Mouse (Mus musculus) CH12.LX (cell line): Measurements from ENCODE around the gene Pacsin1. TPM values are rescaled to one million over a fixed set of nuclear protein-coding genes. Genes with fewer than 3 reads are reported as not detected.

Source experiments
- DNase-seq: peaks from one replicate; pipeline ENCODE4 v3.0.0-alpha.2; 2013; ENCODE audit errors: extremely low read depth
- H3K27ac ChIP-seq: 2 replicates; pipeline ENCODE4 v1.5.1; 2012; ENCODE audit warnings: low read depth, mild to moderate bottlenecking, control low read depth, moderate library complexity; ENCODE audit not compliant: insufficient read depth
- H3K27me3 ChIP-seq: replicated peaks from 2 replicates; pipeline ENCODE3; 2012; ENCODE audit warnings: inconsistent platforms
- H3K36me3 ChIP-seq, 2 experiments: replicated peaks in 1 of 2; 2 replicates each; pipeline versions ENCODE3 to v1.6.1; 2012; ENCODE audit warnings: inconsistent platforms in 1 of 2, low read length in 1 of 2, mild to moderate bottlenecking in 1 of 2, mixed read lengths in 1 of 2, moderate library complexity in 1 of 2; ENCODE audit not compliant: control insufficient read depth in 1 of 2, insufficient read depth in 1 of 2
- H3K4me1 ChIP-seq, 2 experiments: 2 replicates each; pipeline ENCODE4 v1.6.1; 2012; ENCODE audit warnings: inconsistent platforms in 1 of 2, moderate library complexity in 1 of 2; ENCODE audit not compliant: insufficient read depth in 2 of 2, control insufficient read depth in 1 of 2
- H3K4me2 ChIP-seq: 2 replicates; pipeline ENCODE4 v1.6.1; 2012; ENCODE audit warnings: low read depth, mild to moderate bottlenecking, control low read depth; ENCODE audit not compliant: poor library complexity, insufficient read depth, severe bottlenecking
- H3K4me3 ChIP-seq, 3 experiments: fragments of 150-350 bp in 1 of 3; sonication (generic) in 1 of 3; replicated peaks in 1 of 3; 2 replicates each; pipeline versions ENCODE3 to v1.5.1; 2011 to 2012; ENCODE audit warnings: low read depth in 2 of 3, low read length in 2 of 3, mild to moderate bottlenecking in 2 of 3, moderate library complexity in 2 of 3, control low read depth in 1 of 3, improper control_type of control experiment in 1 of 3, inconsistent platforms in 1 of 3, mixed read lengths in 1 of 3; ENCODE audit not compliant: poor library complexity in 1 of 3
- H3K79me2 ChIP-seq: replicated peaks from 2 replicates; pipeline ENCODE4 v1.6.1; 2012; ENCODE audit warnings: mild to moderate bottlenecking, moderate library complexity; ENCODE audit not compliant: control insufficient read depth, poor library complexity, insufficient read depth, severe bottlenecking; ENCODE audit errors: extremely low read depth
- H3K9ac ChIP-seq: 2 replicates; pipeline ENCODE4 v1.6.1; 2012; ENCODE audit warnings: low read depth, mild to moderate bottlenecking, control low read depth, moderate library complexity; ENCODE audit not compliant: insufficient read depth
- H3K9me3 ChIP-seq: replicated peaks from 2 replicates; pipeline ENCODE3; 2012; ENCODE audit warnings: low read length, inconsistent platforms, mixed read lengths
- BHLHE40 ChIP-seq: IDR thresholded peaks from 2 replicates; pipeline ENCODE4 v1.6.1; 2011; ENCODE audit warnings: mild to moderate bottlenecking, low read depth, low read length, improper control_type of control experiment
- CHD1 ChIP-seq: IDR thresholded peaks from 2 replicates; pipeline ENCODE4 v1.6.1; 2012; ENCODE audit warnings: low read depth, low read length, improper control_type of control experiment, inconsistent platforms
- CTCF ChIP-seq, 2 experiments: IDR thresholded peaks in 1 of 2; conservative IDR thresholded peaks in 1 of 2; 2 replicates each; pipeline ENCODE4 v1.5.1; 2011 to 2012; ENCODE audit warnings: low read depth in 2 of 2, low read length in 2 of 2, improper control_type of control experiment in 1 of 2, inconsistent platforms in 1 of 2, mild to moderate bottlenecking in 1 of 2, moderate library complexity in 1 of 2
- ELF1 ChIP-seq: IDR thresholded peaks from 2 replicates; pipeline ENCODE4 v1.6.1; 2014; ENCODE audit warnings: low read depth, mild to moderate bottlenecking, inconsistent platforms, low read length, improper control_type of control experiment
- GABPA ChIP-seq: IDR thresholded peaks from 2 replicates; pipeline ENCODE4 v1.6.1; 2012; ENCODE audit warnings: low read depth, low read length, improper control_type of control experiment, inconsistent platforms; ENCODE audit not compliant: insufficient replicate concordance
- HCFC1 ChIP-seq: IDR thresholded peaks from 2 replicates; pipeline ENCODE4 v1.6.1; 2012; ENCODE audit warnings: low read depth, mild to moderate bottlenecking, inconsistent platforms, low read length, improper control_type of control experiment
- JUN ChIP-seq: IDR thresholded peaks from 2 replicates; pipeline ENCODE4 v1.6.1; 2011; ENCODE audit warnings: low read depth, mild to moderate bottlenecking, low read length, improper control_type of control experiment, moderate library complexity; ENCODE audit not compliant: insufficient read depth
- JUND ChIP-seq: conservative IDR thresholded peaks from 2 replicates; pipeline ENCODE4 v1.6.1; 2011; ENCODE audit warnings: low read depth, low read length, improper control_type of control experiment
- KAT2A ChIP-seq: IDR thresholded peaks from 2 replicates; pipeline ENCODE4 v1.6.1; 2012; ENCODE audit warnings: low read length, improper control_type of control experiment, inconsistent platforms; ENCODE audit not compliant: insufficient replicate concordance
- MAFK ChIP-seq: IDR thresholded peaks from 2 replicates; pipeline ENCODE4 v1.6.1; 2011; ENCODE audit warnings: low read length, improper control_type of control experiment; ENCODE audit not compliant: insufficient replicate concordance
- MAZ ChIP-seq: IDR thresholded peaks from 2 replicates; pipeline ENCODE4 v1.6.1; 2012; ENCODE audit warnings: low read depth, mild to moderate bottlenecking, inconsistent platforms, low read length, improper control_type of control experiment, moderate library complexity
- MXI1 ChIP-seq: IDR thresholded peaks from 2 replicates; pipeline ENCODE4 v1.6.1; 2011; ENCODE audit warnings: mild to moderate bottlenecking, low read depth, low read length, improper control_type of control experiment
- MYC ChIP-seq: IDR thresholded peaks from 2 replicates; pipeline ENCODE4 v1.6.1; 2011; ENCODE audit warnings: low read depth, mild to moderate bottlenecking, improper control_type of control experiment, low read length
- NELFE ChIP-seq: IDR thresholded peaks from 2 replicates; pipeline ENCODE4 v1.6.1; 2011; ENCODE audit warnings: low read depth, low read length, improper control_type of control experiment
- NRF1 ChIP-seq: IDR thresholded peaks from 2 replicates; pipeline ENCODE4 v1.6.1; 2014; ENCODE audit warnings: low read depth, mild to moderate bottlenecking, inconsistent platforms, low read length, improper control_type of control experiment, moderate library complexity
- PAX5 ChIP-seq: IDR thresholded peaks from 2 replicates; pipeline ENCODE4 v1.6.1; 2012; ENCODE audit warnings: low read length, inconsistent platforms, mixed read lengths
- POLR2A ChIP-seq: IDR thresholded peaks from 2 replicates; pipeline ENCODE4 v1.6.1; 2011; ENCODE audit warnings: low read depth, mild to moderate bottlenecking, improper control_type of control experiment, low read length
- POLR2AphosphoS2 ChIP-seq: IDR thresholded peaks from 2 replicates; pipeline ENCODE4 v1.6.1; 2011; ENCODE audit warnings: low read depth, low read length, improper control_type of control experiment
- SIN3A ChIP-seq: IDR thresholded peaks from 2 replicates; pipeline ENCODE4 v1.6.1; 2012; ENCODE audit warnings: low read length, improper control_type of control experiment, inconsistent platforms
- SMC3 ChIP-seq: IDR thresholded peaks from 2 replicates; pipeline ENCODE4 v1.6.1; 2011; ENCODE audit warnings: low read depth, low read length, improper control_type of control experiment
- TBP ChIP-seq: conservative IDR thresholded peaks from 2 replicates; pipeline ENCODE4 v1.6.1; 2011; ENCODE audit warnings: low read depth, low read length, improper control_type of control experiment
- TCF12 ChIP-seq: IDR thresholded peaks from 2 replicates; pipeline ENCODE4 v1.6.1; 2014; ENCODE audit warnings: low read depth, mild to moderate bottlenecking, inconsistent platforms, low read length, improper control_type of control experiment
- USF2 ChIP-seq: conservative IDR thresholded peaks from 2 replicates; pipeline ENCODE4 v1.6.1; 2011; ENCODE audit warnings: low read depth, low read length, improper control_type of control experiment
- ZC3H11A ChIP-seq: IDR thresholded peaks from 2 replicates; pipeline ENCODE4 v1.6.1; 2012; ENCODE audit warnings: low read depth, mild to moderate bottlenecking, inconsistent platforms, low read length, improper control_type of control experiment
- ZKSCAN1 ChIP-seq: IDR thresholded peaks from 2 replicates; pipeline ENCODE4 v1.6.1; 2012; ENCODE audit warnings: low read depth, inconsistent platforms, low read length, improper control_type of control experiment, borderline replicate concordance
- ZMIZ1 ChIP-seq: IDR thresholded peaks from 2 replicates; pipeline ENCODE4 v1.6.1; 2012; ENCODE audit warnings: low read depth, mild to moderate bottlenecking, inconsistent platforms, low read length, improper control_type of control experiment
- ZNF384 ChIP-seq: IDR thresholded peaks from 2 replicates; pipeline ENCODE4 v1.6.1; 2012; ENCODE audit warnings: low read depth, low read length, improper control_type of control experiment, inconsistent platforms
- dilution Hi-C: fragments of 300-500 bp; cut with MboI; formaldehyde crosslinking; loops from 2 replicates; pipeline ENCODE4 v1.14.3; 2020; ENCODE audit warnings: low sequenced_read_pairs; ENCODE audit not compliant: extremely low pct_unique_long_range_greater_than_20kb, extremely low pct_ligation_motif_present
- in situ Hi-C: fragments of 300-500 bp; cut with MboI; formaldehyde crosslinking; loops from 3 replicates; pipeline ENCODE4 v1.14.3; 2019; ENCODE audit warnings: low sequenced_read_pairs, low pct_ligation_motif_present, low pct_unique_long_range_greater_than_20kb, mixed read lengths
- polyA plus RNA-seq: library from polyadenylated mRNA; unstranded; fragments of >175 nt; gene quantifications from 2 replicates; pipeline ENCODE4 v1.2.1, GENCODE M21; 2012; ENCODE audit warnings: low read depth; ENCODE audit not compliant: insufficient read length
- total RNA-seq, 2 experiments: library from RNA; depleted of rRNA; stranded (reverse); fragments of 300-350 nt in 1 of 2; fragments of >200 nt in 1 of 2; gene quantifications; 2 replicates each; pipeline ENCODE4 v1.2.3; 2012 to 2014

The Pacsin1 gene
- total and polyA plus RNA-seq, 3 experiments, result 1.9 to 14.0 (median 13.2) TPM

DNA sequence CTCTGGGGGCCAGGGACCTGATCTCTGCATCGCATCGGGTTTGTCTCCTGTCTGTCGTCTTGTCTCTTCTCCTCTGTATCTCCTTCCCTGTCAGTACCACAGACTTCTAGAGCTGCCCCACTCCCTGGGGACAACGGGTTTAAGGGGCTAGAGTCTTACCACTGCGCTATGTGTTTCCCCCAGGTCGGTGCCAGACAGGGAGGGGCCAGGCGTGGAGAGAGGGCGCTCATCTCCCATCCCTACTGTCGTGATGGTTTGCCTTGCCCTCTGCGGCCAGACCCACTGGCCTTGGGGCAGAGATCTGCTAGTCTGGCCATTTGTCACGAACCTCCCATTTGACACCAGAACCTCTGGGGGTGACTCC lies 30.2 kb downstream of the Pacsin1 start:
- no peaks in the 10 kb centered on the region for H3K4me1 ChIP-seq
- DNase-seq, result no peak
- H3K9ac ChIP-seq, result no peak overlapping the region
- no peaks in the 10 kb centered on the region for H3K27me3 ChIP-seq
- H3K9me3 ChIP-seq, result peaks cover 3% of the 10 kb centered on the region
- dilution Hi-C loops, result no loop called here
- H3K36me3 ChIP-seq, result peaks cover 0 to 7% of the 10 kb centered on the region in 2 experiments
- H3K79me2 ChIP-seq, result no peaks in the 10 kb centered on the region
- in situ Hi-C loops, result no loop called here
- no peak overlapping the region for H3K27ac ChIP-seq
- no peak overlapping the region for H3K4me3 ChIP-seq
- no peak overlapping the region for H3K4me2 ChIP-seq
- TF ChIP-seq CTCF (conservative IDR thresholded peaks at IDR 0.05 in 1 of 2, IDR thresholded peaks at IDR 0.05 in 1 of 2; ENCODE audit: low read depth in 2 of 2, low read length in 2 of 2) (no peak), TBP (no peak), ZMIZ1 (no peak), NRF1 (no peak), SMC3 (no peak), MYC (no peak), GABPA (no peak), ZNF384 (no peak), ZC3H11A (no peak), MXI1 (no peak), POLR2A (no peak), NELFE (no peak), JUN (no peak), SIN3A (no peak), ELF1 (no peak), POLR2AphosphoS2 (no peak), ZKSCAN1 (no peak), TCF12 (no peak), KAT2A (no peak), PAX5 (no peak)

DNA sequence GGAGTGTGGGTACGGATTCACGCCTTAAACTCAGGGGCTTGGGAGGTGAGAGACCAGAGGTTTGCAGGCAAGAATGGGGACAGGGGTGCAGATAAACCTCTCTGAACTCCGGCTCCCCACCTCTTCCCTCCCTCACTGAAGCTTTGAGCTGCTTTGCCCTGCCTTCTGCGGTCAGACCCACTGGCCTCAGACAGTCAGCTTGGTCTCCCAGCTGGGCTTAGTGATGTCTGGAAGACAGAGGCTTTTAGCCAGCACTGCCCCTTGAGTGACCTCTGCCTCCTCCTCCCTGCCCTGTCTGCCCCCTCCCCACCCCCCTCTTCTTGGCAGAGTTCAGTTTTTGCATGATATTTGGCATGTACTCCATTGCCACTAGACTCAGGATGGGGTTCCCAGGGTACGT lies 31.1 kb downstream of the Pacsin1 start:
- H3K79me2 ChIP-seq, result no peaks in the 10 kb centered on the region
- TF ChIP-seq BHLHE40, result no peak
- no peak for TF ChIP-seq CTCF (conservative IDR thresholded peaks at IDR 0.05 in 1 of 2, IDR thresholded peaks at IDR 0.05 in 1 of 2; ENCODE audit: low read depth in 2 of 2, low read length in 2 of 2)
- TF ChIP-seq NRF1, result no peak
- no peak for TF ChIP-seq TBP
- no peak for TF ChIP-seq PAX5
- no peak for TF ChIP-seq TCF12
- no peak for TF ChIP-seq POLR2A
- TF ChIP-seq HCFC1, result no peak
- no peak for TF ChIP-seq MAFK
- TF ChIP-seq ZNF384, result no peak
- no peak for TF ChIP-seq JUND
- no peak for TF ChIP-seq USF2
- TF ChIP-seq MAZ, result no peak
- no peak for TF ChIP-seq MYC
- TF ChIP-seq CHD1, result no peak
- TF ChIP-seq NELFE, result no peak
- TF ChIP-seq ZKSCAN1, result no peak
- no peak for TF ChIP-seq SMC3
- no peak for TF ChIP-seq ELF1
- TF ChIP-seq, all 38 proteins: peak for 0
- H3K9me3 ChIP-seq, result no peaks in the 10 kb centered on the region
- no peaks in the 10 kb centered on the region for H3K4me1 ChIP-seq
- H3K4me3 ChIP-seq, result no peak overlapping the region
- dilution Hi-C loops, result no loop called here
- no peak overlapping the region for H3K4me2 ChIP-seq
- in situ Hi-C loops, result no loop called here
- H3K27me3 ChIP-seq, result no peaks in the 10 kb centered on the region
- H3K9ac ChIP-seq, result no peak overlapping the region
- DNase-seq, result no peak
- H3K36me3 ChIP-seq, result peaks cover 0 to 12% of the 10 kb centered on the region in 2 experiments
- no peak overlapping the region for H3K27ac ChIP-seq
